Mouse (Mus musculus) erythroblast, embryonic 14.5 days (primary cell): ENCODE data around the gene Enpp1.

Experiments used
- GATA1 ChIP-seq: IDR thresholded peaks from 2 replicates; pipeline ENCODE4 v1.6.1; 2012; ENCODE audit warnings: low read length, inconsistent platforms, mixed read lengths
- TAL1 ChIP-seq: IDR thresholded peaks from 3 replicates; pipeline ENCODE4 v1.6.1; 2012; ENCODE audit warnings: low read length, inconsistent platforms, mixed read lengths

- TF ChIP-seq GATA1 (no peak), TAL1 (no peak)
Observed at GRCm38 (mm10) chr10:24638306-24639070, 73.5 kb downstream of the Enpp1 start.
